Mouse (Mus musculus) G1E (cell line): ENCODE results near the gene Gucy2c. TPM values are rescaled to one million over a fixed set of nuclear protein-coding genes. Genes with fewer than 3 reads are reported as not detected.

ENCODE experiments used
- ATAC-seq: 2 replicates; pipeline ENCODE4 v1.8.0; 2016; ENCODE audit warnings: mild to moderate bottlenecking; ENCODE audit not compliant: insufficient number of reproducible peaks, poor library complexity, low FRiP score, severe bottlenecking; ENCODE audit errors: extremely low read depth
- DNase-seq: peaks from one replicate; pipeline ENCODE4 v3.0.0; 2012; ENCODE audit warnings: low spot score
- H3K27me3 ChIP-seq: 2 replicates; pipeline ENCODE4 v1.6.1; 2012; ENCODE audit warnings: mild to moderate bottlenecking, low read length, inconsistent platforms; ENCODE audit not compliant: insufficient read depth
- H3K36me3 ChIP-seq: replicated peaks from 2 replicates; pipeline ENCODE3; 2012; ENCODE audit warnings: mild to moderate bottlenecking, inconsistent platforms
- H3K4me1 ChIP-seq: 2 replicates; pipeline ENCODE4 v1.6.1; 2012; ENCODE audit warnings: low read depth, low read length, inconsistent platforms, mixed read lengths; ENCODE audit not compliant: insufficient read depth
- H3K4me3 ChIP-seq: 2 replicates; pipeline ENCODE4 v1.5.1; 2012; ENCODE audit warnings: low read depth, mild to moderate bottlenecking, inconsistent platforms, low read length, moderate library complexity, mixed read lengths
- H3K9me3 ChIP-seq: replicated peaks from 2 replicates; pipeline ENCODE4 v1.6.1; 2012; ENCODE audit warnings: inconsistent platforms
- CTCF ChIP-seq: IDR thresholded peaks from 2 replicates; pipeline ENCODE4 v1.5.1; 2012; ENCODE audit warnings: low read depth, low read length, inconsistent platforms, mixed read lengths
- GATA1 ChIP-seq: IDR thresholded peaks from 2 replicates; pipeline ENCODE4 v1.6.1; 2012; ENCODE audit warnings: borderline replicate concordance, low read length, inconsistent platforms, mixed read lengths
- GATA2 ChIP-seq: IDR thresholded peaks from 2 replicates; pipeline ENCODE4 v1.6.1; 2012; ENCODE audit warnings: low read depth, low read length, inconsistent platforms, borderline replicate concordance
- POLR2AphosphoS5 ChIP-seq: IDR thresholded peaks from 2 replicates; pipeline ENCODE4 v1.6.1; 2012; ENCODE audit warnings: low read depth, low read length, inconsistent platforms; ENCODE audit not compliant: insufficient replicate concordance
- TAL1 ChIP-seq: conservative IDR thresholded peaks from 2 replicates; pipeline ENCODE4 v1.6.1; 2012; ENCODE audit warnings: low read depth, low read length, inconsistent platforms, mixed read lengths
- polyA plus RNA-seq: library from polyadenylated mRNA; stranded (reverse); fragments of >175 nt; gene quantifications from 2 replicates; pipeline ENCODE4 v1.2.3, GENCODE M21; 2012
- total RNA-seq, 2 experiments: library from RNA; stranded (forward) in 1 of 2; stranded (reverse) in 1 of 2; fragments of 200-1000 nt in 1 of 2; fragments of >200 nt in 1 of 2; fragmentation: Nextera tagmentation in 1 of 2; gene quantifications; 2 replicates each; pipeline ENCODE4 v1.2.3; 2014 to 2017

Gucy2c gene
- total and polyA plus RNA-seq, 3 experiments, result not detected

DNA sequence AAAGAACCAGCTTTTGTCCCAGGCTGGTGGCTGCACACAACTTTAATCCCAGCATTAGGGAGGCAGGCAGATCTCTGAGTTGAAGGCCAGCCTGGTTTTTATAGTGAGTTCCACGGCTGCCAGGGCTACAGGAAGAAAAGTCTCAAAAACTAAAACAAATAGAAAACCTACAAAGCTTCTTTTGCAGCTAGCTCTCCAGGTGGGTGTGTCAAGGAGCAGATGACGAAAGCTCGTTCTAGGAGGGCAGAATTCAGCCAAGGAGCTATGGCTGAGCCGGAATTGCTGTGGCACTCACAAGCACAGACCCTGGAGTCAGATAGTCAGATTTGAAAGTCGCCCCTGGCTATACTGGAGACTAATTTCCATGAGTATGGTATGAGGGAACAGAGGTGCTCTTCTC lies 25.3 kb upstream of the Gucy2c start:
- TF ChIP-seq GATA2, result no peak
- TF ChIP-seq POLR2AphosphoS5, result no peak
- TF ChIP-seq TAL1, result no peak
- no peak for TF ChIP-seq CTCF
- no peak for TF ChIP-seq GATA1
- Histone ChIP-seq H3K4me3 (no peak overlapping the region), H3K4me1 (peaks cover 53% of the 10 kb centered on the region), H3K9me3 (no peaks in the 10 kb centered on the region), H3K36me3 (peaks cover 25% of the 10 kb centered on the region), H3K27me3 (no peaks in the 10 kb centered on the region)
- ATAC-seq (no peak), DNase-seq (no peak)

DNA sequence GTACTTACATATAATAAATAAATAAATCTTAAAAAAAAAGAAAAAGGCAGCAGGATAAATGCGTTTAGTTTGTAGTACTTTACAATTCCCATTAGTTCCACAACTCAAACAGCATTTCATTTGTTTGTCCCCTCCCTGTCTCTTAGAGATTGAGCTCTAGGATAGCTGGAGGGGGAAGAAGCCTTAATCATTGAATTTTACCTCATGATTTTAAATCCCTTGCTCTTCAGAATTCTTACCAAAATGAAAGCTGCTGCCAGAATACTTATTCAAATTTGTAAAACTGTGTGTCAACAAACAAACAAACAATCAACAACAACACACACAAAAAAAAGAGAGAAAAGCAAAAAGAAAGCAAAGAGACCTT lies 23.8 kb upstream of the Gucy2c start:
- Histone ChIP-seq H3K4me1 (peaks cover 47% of the 10 kb centered on the region), H3K4me3 (no peak overlapping the region; the same call in 1 of the 2 replicates), H3K9me3 (no peaks in the 10 kb centered on the region), H3K27me3 (no peaks in the 10 kb centered on the region), H3K36me3 (peaks cover 11% of the 10 kb centered on the region)
- DNase-seq (no peak), ATAC-seq (no peak)
- no peak for TF ChIP-seq POLR2AphosphoS5
- no peak for TF ChIP-seq GATA1
- no peak for TF ChIP-seq TAL1
- no peak for TF ChIP-seq GATA2
- TF ChIP-seq CTCF, result no peak

DNA sequence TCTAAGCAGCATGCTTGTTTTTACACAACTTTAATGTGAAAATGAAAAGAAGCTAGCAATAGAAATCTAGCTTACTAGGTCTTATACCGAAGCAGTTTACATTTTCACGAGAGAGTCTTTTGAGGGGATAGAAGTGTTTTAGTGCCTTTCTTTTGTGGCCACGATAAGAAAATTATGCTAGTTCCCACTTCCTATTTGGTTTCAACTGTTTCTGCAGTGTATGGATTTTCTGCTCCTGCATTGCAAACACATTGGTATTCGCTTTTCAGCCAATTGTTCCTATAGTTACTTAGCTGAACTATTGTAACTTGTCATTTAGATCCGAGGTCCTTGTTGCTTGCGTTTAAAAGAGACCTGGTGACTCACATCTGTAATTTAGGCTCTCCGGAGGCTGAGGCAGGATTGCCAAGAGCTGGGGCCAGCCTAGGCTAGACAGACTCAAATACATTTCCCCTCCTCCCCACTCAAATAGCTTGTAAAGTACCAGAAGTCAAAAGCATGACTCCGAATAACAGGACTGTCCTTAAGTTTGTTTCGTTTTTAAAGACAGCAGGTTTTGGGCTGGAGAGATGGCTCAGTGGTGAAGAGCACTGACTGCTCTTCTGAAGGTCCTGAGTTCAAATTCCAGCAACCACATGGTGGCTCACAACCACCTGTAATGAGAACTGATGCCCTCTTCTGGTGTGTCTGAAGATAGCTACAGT lies 23.3 kb upstream of the Gucy2c start:
- ATAC-seq, result no peak
- Histone ChIP-seq H3K4me1 (peaks cover 42% of the 10 kb centered on the region), H3K4me3 (peak overlapping the region; percentile 74), H3K36me3 (peaks cover 6% of the 10 kb centered on the region), H3K9me3 (no peaks in the 10 kb centered on the region), H3K27me3 (no peaks in the 10 kb centered on the region)
- no peak for DNase-seq
- no peak for TF ChIP-seq CTCF
- TF ChIP-seq GATA1, result no peak
- no peak for TF ChIP-seq POLR2AphosphoS5
- TF ChIP-seq GATA2, result no peak
- TF ChIP-seq TAL1, result no peak

DNA sequence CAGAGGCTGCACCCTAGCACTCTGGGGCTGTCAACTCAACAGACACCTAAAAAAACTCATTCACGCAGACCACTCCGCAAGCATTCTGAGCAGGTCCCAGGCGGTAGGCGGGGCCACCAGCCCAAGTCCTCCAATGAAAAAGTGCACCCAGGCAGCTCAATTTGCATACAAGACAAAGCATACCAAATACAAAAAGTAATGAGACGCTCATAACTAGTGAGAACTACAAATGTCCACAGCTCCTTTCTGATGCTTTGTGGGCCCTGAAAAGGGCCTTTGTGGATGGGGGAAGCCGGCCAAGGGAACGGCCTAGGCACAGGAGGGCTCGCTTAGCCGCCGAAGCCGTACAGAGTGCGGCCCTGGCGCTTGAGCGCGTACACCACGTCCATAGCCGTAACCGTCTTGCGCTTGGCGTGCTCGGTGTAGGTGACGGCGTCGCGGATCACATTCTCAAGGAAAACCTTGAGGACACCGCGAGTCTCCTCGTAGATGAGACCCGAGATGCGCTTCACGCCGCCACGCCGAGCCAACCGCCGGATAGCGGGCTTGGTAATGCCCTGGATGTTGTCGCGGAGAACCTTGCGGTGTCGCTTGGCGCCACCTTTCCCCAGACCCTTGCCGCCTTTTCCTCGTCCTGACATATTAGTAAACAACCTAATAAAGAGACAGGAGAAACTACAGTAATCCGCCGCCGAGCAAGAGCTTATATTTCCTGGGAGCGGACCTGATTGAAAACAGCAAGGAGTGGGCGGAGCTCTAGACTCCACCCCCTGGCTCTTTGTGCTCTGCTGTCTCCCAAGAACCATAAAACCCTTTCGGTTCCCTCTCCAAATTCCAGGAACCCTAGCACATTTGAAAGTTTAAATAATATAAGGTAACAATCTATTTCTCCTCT lies 22.4 kb upstream of the Gucy2c start, which contains the start of gene Hist4h4:
TSS of gene Hist4h4 (minus strand) at position 677 of the 895 bp plus-strand sequence.
- peak; percentile 48 for ATAC-seq
- DNase-seq, result peak; percentile 75
- Histone ChIP-seq H3K9me3 (no peaks in the 10 kb centered on the region), H3K4me1 (peaks cover 38% of the 10 kb centered on the region), H3K36me3 (peaks cover 2% of the 10 kb centered on the region), H3K4me3 (peak within 1 kb of the TSS; percentile 74), H3K27me3 (no peaks in the 10 kb centered on the region)
- TF ChIP-seq GATA1 (no peak), TAL1 (no peak), POLR2AphosphoS5 (peak; percentile 100), GATA2 (no peak), CTCF (no peak)

DNA sequence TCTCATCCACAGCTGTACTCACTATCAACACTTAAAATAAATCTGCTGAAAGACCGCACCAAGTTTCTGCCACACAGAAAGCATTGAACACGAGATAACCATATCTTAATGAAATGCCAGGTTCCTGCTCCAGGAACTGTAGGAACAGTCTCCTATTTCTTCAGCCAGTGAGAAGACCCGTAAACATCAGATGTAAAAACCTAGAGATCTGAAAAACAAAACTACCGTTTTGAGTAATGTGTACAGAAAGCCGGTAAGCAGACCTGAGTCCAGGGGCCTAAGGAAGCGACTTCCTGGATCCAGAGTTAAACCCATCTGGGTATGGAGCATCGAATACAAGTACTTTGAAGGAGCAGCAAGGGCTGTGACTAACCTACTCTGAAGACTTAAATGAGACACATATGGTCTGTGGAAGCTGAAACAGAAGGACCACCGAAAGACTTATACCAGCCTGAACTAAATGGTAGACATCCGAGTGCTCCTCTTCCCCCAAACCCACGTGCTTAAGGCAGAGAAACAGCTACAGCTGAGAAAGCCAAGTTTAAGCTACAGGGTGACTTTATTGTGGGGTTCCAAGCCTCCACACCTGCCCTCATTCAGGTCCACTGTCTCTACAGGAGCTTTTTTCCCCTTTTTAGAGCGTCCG lies 21.7 kb upstream of the Gucy2c start:
- H3K27me3 ChIP-seq, result no peaks in the 10 kb centered on the region
- DNase-seq, result no peak
- 0 out of 2 replicates have a peak, but pooled peaks have one; percentile 0 for ATAC-seq
- H3K36me3 ChIP-seq, result peaks cover 2% of the 10 kb centered on the region
- H3K4me1 ChIP-seq, result peaks cover 38% of the 10 kb centered on the region
- no peaks in the 10 kb centered on the region for H3K9me3 ChIP-seq
- peak overlapping the region; percentile 74 for H3K4me3 ChIP-seq
- TF ChIP-seq GATA2 (no peak), POLR2AphosphoS5 (peak; percentile 98; the same call in 1 of the 2 replicates), GATA1 (no peak)

DNA sequence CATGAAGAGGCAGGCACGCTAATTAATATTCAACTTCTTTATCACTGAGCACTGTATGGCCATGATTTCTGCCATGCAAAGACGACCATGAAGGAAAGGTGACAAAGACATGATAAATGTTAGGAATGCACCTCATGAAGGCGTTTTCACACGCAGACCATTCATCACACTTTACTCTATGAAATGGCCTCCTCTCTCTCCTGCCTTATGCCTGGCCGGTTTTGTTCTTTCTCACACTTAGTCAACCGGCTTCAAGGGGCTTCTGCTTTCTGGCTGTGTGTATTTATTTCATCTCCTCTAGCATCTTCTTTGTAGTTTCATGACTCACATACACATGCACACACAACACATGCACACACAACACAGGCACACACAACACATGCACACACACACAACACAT lies 19.7 kb upstream of the Gucy2c start:
- H3K27me3 ChIP-seq, result no peaks in the 10 kb centered on the region
- ATAC-seq, result no peak
- no peak for DNase-seq
- peaks cover 22% of the 10 kb centered on the region for H3K4me1 ChIP-seq
- H3K4me3 ChIP-seq, result no peak overlapping the region
- peak; percentile 87; the same call in 1 of the 2 replicates for TF ChIP-seq POLR2AphosphoS5
- TF ChIP-seq GATA2, result no peak
- H3K9me3 ChIP-seq, result no peaks in the 10 kb centered on the region
- H3K36me3 ChIP-seq, result no peaks in the 10 kb centered on the region
